Comparison of ENCODE assay signal across 31 mouse cellular contexts in the genomic region with DNA sequence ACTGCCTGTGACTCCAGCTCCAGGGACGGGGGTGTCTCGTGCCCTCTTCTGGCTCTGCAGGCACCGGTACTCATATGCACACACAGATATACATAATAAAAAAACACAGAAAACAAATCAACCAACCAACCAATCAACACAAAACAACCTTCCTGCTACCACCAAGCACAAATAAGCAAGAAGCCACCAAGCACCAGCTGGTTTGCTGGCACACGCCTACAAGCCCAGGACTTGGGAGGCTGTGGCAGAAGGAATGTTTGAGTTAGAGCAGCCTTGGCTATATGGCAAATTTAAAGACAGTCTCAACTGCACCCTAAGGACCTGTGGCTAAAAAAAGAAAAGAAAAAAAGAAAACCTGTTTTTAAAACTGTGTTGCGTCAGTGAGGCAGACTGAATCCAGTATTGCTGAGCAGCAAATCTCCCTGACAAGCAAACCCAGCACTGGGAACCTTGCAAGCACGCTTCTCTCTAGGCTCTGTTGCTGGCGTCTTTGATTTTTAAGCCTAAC. TPM values are rescaled to one million over a fixed set of nuclear protein-coding genes. Genes with fewer than 3 reads are reported as not detected.
DNase-seq lines count a peak whose midpoint lies in the region; ATAC-seq and TF ChIP-seq lines count a peak whose summit lies in the region.
"Had no signal": no experiment of that assay in that cellular context is flagged by ENCODE, and none has a peak within 500 bp of the region (broad histone marks: within the 10 kb centered on the region; RNA-seq: fewer than 3 reads in every experiment).

No protein-coding gene starts in this region.

- DNase-seq in cerebellum, adult 9-10 months, result peak; percentile 61
- no peak for DNase-seq in cerebellum, adult 11-12 months
- peak; percentile 44 for DNase-seq in right cerebral cortex, adult 18-20 months
- DNase-seq in right cerebral cortex, postnatal 25 days, result no peak
- peak; percentile 42 to 53 for DNase-seq in cerebellum, postnatal 36 days
- DNase-seq in stomach, postnatal 0 days (ENCODE audit: low spot score), result no peak
- no peak for DNase-seq in hindbrain, embryonic 10.5 days (ENCODE audit: low spot score)
- DNase-seq: adrenal gland, postnatal 36 days; gastrocnemius, postnatal 14 days; heart, adult 18-20 months; heart, postnatal 14 days; kidney, postnatal 36 days; layer of hippocampus, adult 9-11 months; liver had no signal

- ATAC-seq in stomach, postnatal 0 days (ENCODE audit: low FRiP score, low TSS enrichment), result no peak
- ATAC-seq: intestine, postnatal 0 days; midbrain, embryonic 16.5 days; Patski had no signal

- H3K27me3 ChIP-seq in stomach, postnatal 0 days (ENCODE audit: control insufficient read depth, insufficient read depth, low read length), result no peaks in the 10 kb centered on the region
- H3K27me3 ChIP-seq in hindbrain, embryonic 10.5 days (ENCODE audit: insufficient read depth, poor library complexity, severe bottlenecking), result peaks cover 12% of the 10 kb centered on the region

- H3K36me3 ChIP-seq in stomach, postnatal 0 days (ENCODE audit: control insufficient read depth, insufficient read depth, low read length), result no peaks in the 10 kb centered on the region
- H3K36me3 ChIP-seq in hindbrain, embryonic 10.5 days, result no peaks in the 10 kb centered on the region
- H3K36me3 ChIP-seq: embryonic facial prominence, embryonic 12.5 days; heart, embryonic 13.5 days; hindbrain, embryonic 12.5 days; kidney, embryonic 15.5 days; limb, embryonic 10.5 days; liver, embryonic 15.5 days; lung, embryonic 15.5 days; neural tube, embryonic 13.5 days had no signal

- H3K9me3 ChIP-seq in stomach, postnatal 0 days (ENCODE audit: control insufficient read depth, low read length), result no peaks in the 10 kb centered on the region
- no peaks in the 10 kb centered on the region for H3K9me3 ChIP-seq in hindbrain, embryonic 10.5 days
- H3K9me3 ChIP-seq: embryonic facial prominence, embryonic 12.5 days; heart, embryonic 13.5 days; hindbrain, embryonic 12.5 days; kidney, embryonic 15.5 days; limb, embryonic 10.5 days; liver, embryonic 15.5 days; lung, embryonic 15.5 days; neural tube, embryonic 13.5 days had no signal

- TF ChIP-seq EP300 in stomach, postnatal 0 days (optimal IDR thresholded peaks at IDR 0.05), result no peak

- no peak overlapping the region for H3K9ac ChIP-seq in stomach, postnatal 0 days (ENCODE audit: low read length)
- H3K9ac ChIP-seq: embryonic facial prominence, embryonic 12.5 days; heart, embryonic 13.5 days; hindbrain, embryonic 12.5 days; kidney, embryonic 15.5 days; liver, embryonic 15.5 days; lung, embryonic 15.5 days; neural tube, embryonic 13.5 days had no signal

- no peak overlapping the region for H3K27ac ChIP-seq in stomach, postnatal 0 days (replicated peaks)
- no peak overlapping the region for H3K27ac ChIP-seq in hindbrain, embryonic 10.5 days
- H3K27ac ChIP-seq: embryonic facial prominence, embryonic 12.5 days; heart, embryonic 13.5 days; hindbrain, embryonic 12.5 days; kidney, embryonic 15.5 days; limb, embryonic 10.5 days; liver, embryonic 15.5 days; lung, embryonic 15.5 days; macrophage; neural tube, embryonic 13.5 days had no signal

- WGBS in stomach, postnatal 0 days, result 76% methylated on average over 7 of the region's 7 CpGs
- 90% methylated on average over 7 of the region's 7 CpGs for WGBS in hindbrain, embryonic 10.5 days

- H3K4me3 ChIP-seq in stomach, postnatal 0 days (ENCODE audit: low read depth, low read length), result no peak overlapping the region
- H3K4me3 ChIP-seq in hindbrain, embryonic 10.5 days, result no peak overlapping the region
- H3K4me3 ChIP-seq: embryonic facial prominence, embryonic 12.5 days; heart, embryonic 13.5 days; hindbrain, embryonic 12.5 days; kidney, embryonic 15.5 days; limb, embryonic 10.5 days; liver, embryonic 15.5 days; lung, embryonic 15.5 days; myocyte; neural tube, embryonic 13.5 days had no signal

- no peak for TF ChIP-seq CTCF in stomach, postnatal 0 days (IDR thresholded peaks at IDR 0.05; ENCODE audit: low read depth)

- no peaks in the 10 kb centered on the region for H3K4me1 ChIP-seq in stomach, postnatal 0 days (replicated peaks; ENCODE audit: control insufficient read depth, insufficient read depth)
- peaks cover 2% of the 10 kb centered on the region; the same call in 1 of the 2 replicates for H3K4me1 ChIP-seq in hindbrain, embryonic 10.5 days (replicated peaks)
- H3K4me1 ChIP-seq: hindbrain, embryonic 12.5 days; limb, embryonic 10.5 days; liver, embryonic 15.5 days had no signal

- no peak overlapping the region for H3K4me2 ChIP-seq in stomach, postnatal 0 days (replicated peaks; ENCODE audit: low read depth)
- H3K4me2 ChIP-seq: embryonic facial prominence, embryonic 12.5 days; heart, embryonic 13.5 days; hindbrain, embryonic 12.5 days; kidney, embryonic 15.5 days; liver, embryonic 15.5 days; lung, embryonic 15.5 days; neural tube, embryonic 13.5 days had no signal

RNA-seq across cellular contexts. Expression of a gene that starts 6.2 kb away (rescaled TPM):
- polyA plus RNA-seq in stomach, postnatal 0 days (2015; fragmentation: Nextera tagmentation; extraction: Ambion mirVana), result 3.1 and 4.2 TPM in 2 replicates
- 1.8 and 3.5 TPM in 2 replicates for polyA plus RNA-seq in hindbrain, embryonic 10.5 days (2016; fragmentation: Nextera tagmentation; extraction: Ambion mirVana)
- polyA plus RNA-seq: myocyte had no signal

RNA-seq across cellular contexts. Expression of a gene that starts 38.4 kb away (rescaled TPM):
- polyA plus RNA-seq in stomach, postnatal 0 days (2015; fragmentation: Nextera tagmentation; extraction: Ambion mirVana), result not detected in 2 replicates
- not detected in 2 replicates for polyA plus RNA-seq in hindbrain, embryonic 10.5 days (2016; fragmentation: Nextera tagmentation; extraction: Ambion mirVana)
- polyA plus RNA-seq: embryonic facial prominence, embryonic 12.5 days; forebrain, embryonic 11.5 days; heart, embryonic 13.5 days; hindbrain, embryonic 12.5 days; intestine, postnatal 0 days; kidney, embryonic 15.5 days; limb, embryonic 10.5 days; liver, embryonic 15.5 days; lung, embryonic 15.5 days; macrophage; midbrain, embryonic 16.5 days; myocyte; neural tube, embryonic 13.5 days; Patski; small intestine, adult 2 months; stomach, embryonic 16.5 days; thymus, postnatal 0 days had no signal

Comparison
In these comparisons a context has a peak if more than half of its experiments do, and no peak if none do; other contexts are left out.
1. DNase-seq: peak in cerebellum, adult 9-10 months (single experiment), right cerebral cortex, adult 18-20 months (single experiment) and cerebellum, postnatal 36 days (2 of 2); none in cerebellum, adult 11-12 months (single experiment), right cerebral cortex, postnatal 25 days (single experiment), stomach, postnatal 0 days (single experiment) and hindbrain, embryonic 10.5 days (single experiment).